Comparison of ENCODE assay signal across 23 mouse cellular contexts in the genomic region with DNA sequence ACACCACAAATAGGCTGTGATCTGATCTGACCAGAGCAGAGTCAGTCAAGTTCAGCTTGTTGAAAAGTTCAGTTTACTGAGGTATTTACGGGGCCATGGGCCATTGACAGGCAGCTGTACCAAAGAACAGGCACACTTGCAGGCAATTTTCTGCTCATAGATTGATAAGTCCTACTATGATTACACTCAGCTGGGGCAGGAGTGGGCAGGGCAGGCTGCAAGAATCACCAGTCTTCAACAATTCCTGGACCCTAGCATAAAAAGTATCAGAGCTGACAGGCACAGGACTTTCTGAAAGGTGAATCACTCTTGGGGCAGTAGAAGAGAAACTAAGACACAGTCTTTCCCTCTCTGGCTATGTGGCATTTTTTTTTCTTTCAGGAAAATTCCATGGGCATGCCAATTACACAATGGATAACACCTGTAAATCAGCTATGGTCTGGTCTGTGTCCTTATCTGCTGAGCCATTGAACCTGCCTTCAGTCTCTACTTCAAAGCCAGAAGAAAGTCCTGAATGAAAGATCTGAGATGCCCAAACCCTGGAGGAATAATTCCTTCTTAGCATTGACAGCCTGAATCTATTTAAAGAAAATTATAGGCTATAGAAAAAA. TPM values are rescaled to one million over a fixed set of nuclear protein-coding genes. Genes with fewer than 3 reads are reported as not detected.
"Had no signal": no experiment of that assay in that cellular context is flagged by ENCODE, and none has a peak within 500 bp of the region (broad histone marks: within the 10 kb centered on the region; RNA-seq: fewer than 3 reads in every experiment).

No protein-coding gene starts in this region.

- DNase-seq: liver, postnatal 0 days; lung, adult 2 months; lung, postnatal 14 days; lung, postnatal 36 days; right cerebral cortex, adult 18-20 months; right cerebral cortex, postnatal 25 days; right cerebral cortex, postnatal 4 days; spleen, adult 18-20 months; thymus, adult 18-20 months; thymus, postnatal 14 days; thymus, postnatal 36 days had no signal

- H3K9ac ChIP-seq: liver, postnatal 0 days; lung, embryonic 15.5 days; midbrain, embryonic 13.5 days; midbrain, embryonic 15.5 days; neural tube, embryonic 13.5 days; neural tube, embryonic 15.5 days had no signal

- ATAC-seq: liver, postnatal 0 days; midbrain, embryonic 13.5 days; midbrain, embryonic 15.5 days had no signal

- H3K27me3 ChIP-seq: lung, embryonic 15.5 days; midbrain, embryonic 13.5 days; midbrain, embryonic 15.5 days; neural tube, embryonic 13.5 days; neural tube, embryonic 15.5 days had no signal

- H3K4me2 ChIP-seq: lung, embryonic 15.5 days; midbrain, embryonic 11.5 days; midbrain, embryonic 13.5 days; midbrain, embryonic 15.5 days; neural tube, embryonic 13.5 days; neural tube, embryonic 15.5 days had no signal

- H3K4me3 ChIP-seq: lung, embryonic 15.5 days; megakaryocyte, embryonic 14.5 days; midbrain, embryonic 13.5 days; midbrain, embryonic 15.5 days; myocyte; neural tube, embryonic 13.5 days; neural tube, embryonic 15.5 days had no signal

- H3K27ac ChIP-seq: lung, embryonic 15.5 days; macrophage; midbrain, embryonic 13.5 days; midbrain, embryonic 15.5 days; neural tube, embryonic 13.5 days; neural tube, embryonic 15.5 days had no signal

- H3K9me3 ChIP-seq: lung, embryonic 15.5 days; megakaryocyte, embryonic 14.5 days; midbrain, embryonic 13.5 days; midbrain, embryonic 15.5 days; neural tube, embryonic 13.5 days; neural tube, embryonic 15.5 days had no signal

- H3K36me3 ChIP-seq: lung, embryonic 15.5 days; midbrain, embryonic 13.5 days; midbrain, embryonic 15.5 days; neural tube, embryonic 13.5 days; neural tube, embryonic 15.5 days had no signal

- H3K4me1 ChIP-seq: lung, embryonic 15.5 days; megakaryocyte, embryonic 14.5 days; midbrain, embryonic 13.5 days; midbrain, embryonic 15.5 days; neural tube, embryonic 13.5 days; neural tube, embryonic 15.5 days had no signal

RNA-seq across cellular contexts. Expression of a gene that starts 19.9 kb away (rescaled TPM):
- total RNA-seq: megakaryocyte progenitor cell, adult 5-6 weeks had no signal
- polyA plus RNA-seq: liver, postnatal 0 days; lung, embryonic 15.5 days; lung, postnatal 0 days; macrophage; midbrain, embryonic 11.5 days; midbrain, embryonic 13.5 days; midbrain, embryonic 15.5 days; myocyte; neural tube, embryonic 11.5 days; neural tube, embryonic 13.5 days; neural tube, embryonic 15.5 days had no signal

RNA-seq across cellular contexts. Expression of a gene that starts 55.2 kb away (rescaled TPM):
- total RNA-seq: megakaryocyte progenitor cell, adult 5-6 weeks had no signal
